Mouse (Mus musculus) embryonic facial prominence, embryonic 10.5 days (tissue): Measurements from ENCODE around the gene Pxmp2. TPM values are rescaled to one million over a fixed set of nuclear protein-coding genes. Genes with fewer than 3 reads are reported as not detected.

Source experiments
- DNase-seq: peaks from one replicate; pipeline ENCODE4 v3.0.0-alpha.2; 2017; ENCODE audit warnings: low spot score
- H3K27ac ChIP-seq: fragments of 300-500 bp; sonication (generic); replicated peaks from 2 replicates; pipeline ENCODE4 v1.5.1; 2016; ENCODE audit warnings: mild to moderate bottlenecking
- H3K27me3 ChIP-seq: fragments of 300-500 bp; sonication (generic); replicated peaks from 2 replicates; pipeline ENCODE4 v1.6.1; 2016; ENCODE audit warnings: low read depth, mild to moderate bottlenecking; ENCODE audit not compliant: poor library complexity, severe bottlenecking
- H3K36me3 ChIP-seq: fragments of 300-500 bp; sonication (generic); replicated peaks from 2 replicates; pipeline ENCODE4 v1.6.1; 2016; ENCODE audit warnings: mild to moderate bottlenecking, moderate library complexity
- H3K4me1 ChIP-seq: fragments of 300-500 bp; sonication (generic); 2 replicates; pipeline ENCODE4 v1.6.1; 2016
- H3K4me3 ChIP-seq: fragments of 300-500 bp; sonication (generic); 2 replicates; pipeline ENCODE4 v1.5.1; 2016; ENCODE audit warnings: mild to moderate bottlenecking, moderate library complexity
- H3K9me3 ChIP-seq: fragments of 300-500 bp; sonication (generic); 2 replicates; pipeline ENCODE4 v1.6.1; 2016; ENCODE audit warnings: mild to moderate bottlenecking
- WGBS: fragments of 180-500 bp; shearing (Covaris S2); methylation state at CpG from one replicate; pipeline ENCODE4 v1.1.7; 2016; 5-methylcytosine and 5-hydroxymethylcytosine counted together
- polyA plus RNA-seq: library from polyadenylated mRNA; unstranded; fragments of >200 nt; fragmentation: Nextera tagmentation; extraction: Ambion mirVana; gene quantifications from 2 replicates; pipeline ENCODE4 v1.2.1, GENCODE M21; 2016

Gene Pxmp2
- polyA plus RNA-seq, 1 experiment from 2014 or later, result 12.4 TPM

- no peaks in the 10 kb centered on the region for H3K4me1 ChIP-seq
- H3K27me3 ChIP-seq, result no peaks in the 10 kb centered on the region
- no peak overlapping the region for H3K27ac ChIP-seq
- no peaks in the 10 kb centered on the region for H3K9me3 ChIP-seq
- no peak for DNase-seq
- 79% methylated on average over 2 of the region's 2 CpGs for WGBS
- no peak overlapping the region for H3K4me3 ChIP-seq
- no peaks in the 10 kb centered on the region for H3K36me3 ChIP-seq
Measured at GRCm38 (mm10) chr5:110276391-110276790, 9.6 kb downstream of the Pxmp2 start.

DNA sequence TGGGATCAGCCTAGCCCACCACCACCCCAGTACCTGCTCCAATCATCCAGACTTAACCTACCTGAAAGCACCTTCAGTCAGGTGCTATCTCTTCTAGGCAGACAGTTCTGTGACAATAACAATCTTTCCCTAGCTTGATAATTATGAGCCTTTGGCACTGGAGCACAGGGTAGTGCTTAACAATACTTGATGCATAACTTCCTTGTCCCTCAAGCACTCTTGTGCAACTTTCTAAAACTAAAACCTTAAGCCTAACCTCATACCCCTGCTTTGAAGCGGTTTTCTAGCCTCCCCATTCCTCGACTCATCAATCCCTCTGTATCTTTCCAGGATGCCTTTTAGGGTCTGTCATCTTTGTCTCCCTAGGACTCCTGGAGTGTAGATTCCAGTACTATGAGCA lies 11.1 kb downstream of the Pxmp2 start:
- no peak for DNase-seq
- no peak overlapping the region for H3K27ac ChIP-seq
- 69% methylated on average over 2 of the region's 2 CpGs for WGBS
- H3K4me1 ChIP-seq, result no peaks in the 10 kb centered on the region
- no peaks in the 10 kb centered on the region for H3K36me3 ChIP-seq
- no peaks in the 10 kb centered on the region for H3K27me3 ChIP-seq
- no peak overlapping the region for H3K4me3 ChIP-seq
- H3K9me3 ChIP-seq, result no peaks in the 10 kb centered on the region

GRCm38 (mm10) chr5:110274147-110274546 lies 11.8 kb downstream of the Pxmp2 start:
- H3K9me3 ChIP-seq, result no peaks in the 10 kb centered on the region
- H3K27ac ChIP-seq, result no peak overlapping the region
- WGBS, result 83% methylated on average over 4 of the region's 4 CpGs
- no peaks in the 10 kb centered on the region for H3K36me3 ChIP-seq
- no peak overlapping the region for H3K4me3 ChIP-seq
- H3K27me3 ChIP-seq, result no peaks in the 10 kb centered on the region
- DNase-seq, result no peak
- H3K4me1 ChIP-seq, result no peaks in the 10 kb centered on the region

GRCm38 (mm10) chr5:110270242-110270641 lies 15.7 kb downstream of the Pxmp2 start:
- Histone ChIP-seq H3K27ac (no peak overlapping the region), H3K4me1 (peaks cover 9% of the 10 kb centered on the region), H3K36me3 (peaks cover 27% of the 10 kb centered on the region), H3K27me3 (no peaks in the 10 kb centered on the region), H3K4me3 (no peak overlapping the region), H3K9me3 (no peaks in the 10 kb centered on the region)
- 89% methylated on average over 6 of the region's 6 CpGs for WGBS
- no peak for DNase-seq

DNA sequence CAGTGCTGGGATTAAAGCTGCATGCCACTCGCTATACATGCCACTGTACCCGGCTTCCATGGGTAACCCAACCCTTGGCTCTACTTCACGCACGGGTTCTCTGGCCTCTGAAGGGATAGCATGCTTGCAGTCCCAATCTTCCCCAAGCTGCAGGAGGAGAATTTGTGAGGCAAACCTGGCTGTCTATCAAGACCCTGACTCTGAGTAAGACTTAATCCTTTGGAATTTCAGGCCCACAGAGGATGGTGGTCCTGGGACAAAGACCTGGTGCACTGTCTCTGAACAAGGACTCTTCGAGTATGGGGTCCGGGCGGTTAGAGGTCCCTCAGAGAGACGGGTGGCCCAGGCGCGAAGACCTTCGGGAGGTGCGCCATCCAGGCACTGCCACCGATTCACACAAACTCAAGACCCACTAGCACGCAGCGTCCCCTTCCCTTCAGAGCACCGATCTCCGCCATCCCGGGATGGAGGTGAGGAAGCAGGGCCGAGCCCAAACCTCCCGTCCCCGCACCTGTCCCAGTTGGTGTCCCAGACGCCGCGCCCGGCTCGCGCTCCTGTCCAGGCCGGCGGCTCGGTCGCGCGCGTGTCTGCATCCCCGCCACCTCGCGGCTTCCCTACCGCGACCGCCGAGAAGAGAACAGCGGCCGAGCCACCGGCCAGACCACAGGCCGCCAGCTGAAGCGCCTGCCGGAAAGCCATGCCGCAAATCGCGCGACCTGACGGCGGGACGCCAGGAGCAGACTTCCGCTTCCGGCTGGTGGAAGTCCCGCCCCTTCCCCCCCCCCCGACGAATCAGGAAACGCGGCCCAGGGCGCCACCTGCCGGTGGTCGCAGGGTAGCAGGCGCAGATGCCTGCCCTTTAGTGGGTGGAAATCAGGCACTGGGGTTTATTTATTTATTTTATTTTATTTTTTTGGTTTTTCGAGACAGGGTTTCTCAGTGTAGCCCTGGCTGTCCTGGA lies 16.6 kb downstream of the Pxmp2 start, which contains the start of gene Pgam5:
TSS of gene Pgam5 (minus strand) at position 773 of the 961 bp plus-strand sequence.
- Histone ChIP-seq H3K36me3 (peaks cover 35% of the 10 kb centered on the region), H3K9me3 (no peaks in the 10 kb centered on the region), H3K4me1 (peaks cover 9% of the 10 kb centered on the region), H3K27ac (peak within 1 kb of the TSS; percentile 89), H3K4me3 (peak within 1 kb of the TSS; percentile 96), H3K27me3 (no peaks in the 10 kb centered on the region)
- peak; percentile 97 for DNase-seq
- WGBS, result under 1% methylated on average over 66 of the region's 66 CpGs

DNA sequence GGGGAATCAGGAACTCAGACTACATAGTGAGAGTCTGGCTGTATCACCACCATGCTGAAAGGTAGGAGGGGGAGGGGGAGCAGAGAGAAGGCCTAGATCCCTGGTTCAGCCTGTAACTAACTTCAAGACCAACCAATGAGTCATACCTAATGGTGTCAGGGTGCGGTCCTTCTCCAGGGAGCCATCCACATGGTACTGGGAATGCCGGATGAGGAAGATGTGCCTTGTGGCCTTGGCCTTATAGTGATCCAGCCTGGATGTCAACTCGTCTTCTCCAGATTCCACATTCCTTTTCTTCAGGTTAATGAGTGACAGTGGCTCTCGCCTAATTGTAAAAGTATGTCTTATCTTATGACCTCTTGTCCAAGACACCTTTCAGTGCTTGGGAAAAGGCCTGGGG lies 19.0 kb downstream of the Pxmp2 start:
- peaks cover 9% of the 10 kb centered on the region for H3K4me1 ChIP-seq
- H3K9me3 ChIP-seq, result no peaks in the 10 kb centered on the region
- no peak overlapping the region for H3K4me3 ChIP-seq
- no peak for DNase-seq
- WGBS, result 94% methylated on average over 4 of the region's 4 CpGs
- peaks cover 55% of the 10 kb centered on the region for H3K36me3 ChIP-seq
- no peak overlapping the region for H3K27ac ChIP-seq
- no peaks in the 10 kb centered on the region for H3K27me3 ChIP-seq

- Histone ChIP-seq H3K4me3 (no peak overlapping the region), H3K4me1 (no peaks in the 10 kb centered on the region), H3K27ac (no peak overlapping the region), H3K27me3 (no peaks in the 10 kb centered on the region), H3K36me3 (peaks cover 100% of the 10 kb centered on the region), H3K9me3 (no peaks in the 10 kb centered on the region)
- WGBS, result 81% methylated on average over 2 of the region's 2 CpGs
- no peak for DNase-seq
Measured at GRCm38 (mm10) chr5:110244091-110244490, 41.9 kb downstream of the Pxmp2 start.

DNA sequence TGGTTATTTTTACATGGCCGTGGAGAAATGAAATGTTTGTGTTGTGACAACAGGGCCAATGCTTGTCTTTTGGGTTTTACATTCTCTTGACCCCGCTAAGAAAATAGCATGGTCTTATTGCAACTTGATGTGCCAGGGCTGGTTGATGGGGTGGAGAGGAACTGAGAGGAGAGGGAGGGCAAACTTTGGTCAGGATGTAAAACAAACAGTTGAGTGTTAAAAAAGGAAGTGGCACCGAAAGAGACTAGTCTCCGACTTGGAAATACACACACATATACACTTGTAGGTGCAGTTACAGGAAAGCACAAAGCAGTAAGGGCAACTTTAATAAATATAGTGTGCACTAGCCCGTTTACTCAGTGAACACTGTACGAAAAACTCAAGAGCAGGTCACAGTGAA lies 53.6 kb downstream of the Pxmp2 start:
- 89% methylated on average over 6 of the region's 6 CpGs for WGBS

DNA sequence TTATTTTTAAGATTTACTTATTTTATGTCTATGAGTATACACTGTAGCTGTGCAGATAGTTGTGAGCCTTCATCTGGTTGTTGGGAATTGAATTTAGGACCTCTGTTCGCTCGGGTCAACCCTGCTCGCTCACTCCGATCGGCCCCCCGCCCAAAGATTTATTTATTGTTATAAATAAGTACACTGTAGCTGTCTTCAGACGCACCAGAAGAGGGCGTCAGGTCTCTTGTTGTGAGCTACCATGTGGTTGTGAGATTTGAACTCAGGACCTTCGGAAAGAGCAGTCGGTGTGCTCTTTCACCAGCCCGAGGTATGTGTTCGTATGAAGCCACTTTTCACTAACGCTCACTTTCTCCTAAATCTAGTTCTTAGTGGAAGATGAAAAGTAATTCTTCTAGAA lies 54.3 kb downstream of the Pxmp2 start:
- DNase-seq, result peak; percentile 18
- Histone ChIP-seq H3K4me1 (peaks cover 14% of the 10 kb centered on the region), H3K27ac (no peak overlapping the region; the same call in 1 of the 2 replicates), H3K36me3 (peaks cover 38% of the 10 kb centered on the region), H3K9me3 (no peaks in the 10 kb centered on the region), H3K27me3 (no peaks in the 10 kb centered on the region), H3K4me3 (peak overlapping the region; percentile 97)
- 49% methylated on average over 13 of the region's 13 CpGs for WGBS

More for the DNA sequence above, 53.6 kb downstream of the Pxmp2 start:
- Histone ChIP-seq H3K27me3 (no peaks in the 10 kb centered on the region), H3K36me3 (peaks cover 40% of the 10 kb centered on the region), H3K4me1 (peaks cover 14% of the 10 kb centered on the region), H3K4me3 (peak overlapping the region; percentile 97), H3K27ac (no peak overlapping the region), H3K9me3 (no peaks in the 10 kb centered on the region)
- DNase-seq, result no peak

- peak; percentile 95 for DNase-seq
- H3K36me3 ChIP-seq, result peaks cover 34% of the 10 kb centered on the region
- H3K27me3 ChIP-seq, result no peaks in the 10 kb centered on the region
- peaks cover 14% of the 10 kb centered on the region for H3K4me1 ChIP-seq
- WGBS, result under 1% methylated on average over 81 of the region's 81 CpGs
- H3K9me3 ChIP-seq, result no peaks in the 10 kb centered on the region
- peak within 1 kb of the TSS; percentile 95 for H3K27ac ChIP-seq
- H3K4me3 ChIP-seq, result peak within 1 kb of the TSS; percentile 97
Measured at GRCm38 (mm10) chr5:110230780-110231461, 55.1 kb downstream of the Pxmp2 start, which contains the start of gene Ankle2. Ankle2 (plus strand) TSS chr5:110231004.

- H3K27ac ChIP-seq, result peak overlapping the region; percentile 95
- WGBS, result 10% methylated on average over 8 of the region's 8 CpGs
Measured at GRCm38 (mm10) chr5:110230401-110230779, 55.6 kb downstream of the Pxmp2 start.

GRCm38 (mm10) chr5:110227336-110227883 lies 58.6 kb downstream of the Pxmp2 start:
- H3K4me1 ChIP-seq, result peaks cover 14% of the 10 kb centered on the region
- WGBS, result 40% methylated on average over 1 of the region's 1 CpGs
- DNase-seq, result no peak
- H3K27ac ChIP-seq, result no peak overlapping the region
- H3K36me3 ChIP-seq, result peaks cover 39% of the 10 kb centered on the region
- no peak overlapping the region for H3K4me3 ChIP-seq
- H3K27me3 ChIP-seq, result no peaks in the 10 kb centered on the region
- no peaks in the 10 kb centered on the region for H3K9me3 ChIP-seq

More at GRCm38 (mm10) chr5:110230401-110230779, 55.6 kb downstream of the Pxmp2 start:
- Histone ChIP-seq H3K9me3 (no peaks in the 10 kb centered on the region), H3K36me3 (peaks cover 32% of the 10 kb centered on the region), H3K4me3 (peak overlapping the region; percentile 97), H3K4me1 (peaks cover 14% of the 10 kb centered on the region), H3K27me3 (no peaks in the 10 kb centered on the region)
- no peak for DNase-seq
